Mouse (Mus musculus) activated CD4-positive, CD25-positive, alpha-beta regulatory T cell (primary cell): ENCODE measurements around the gene Olfr1442. TPM values are rescaled to one million over a fixed set of nuclear protein-coding genes. Genes with fewer than 3 reads are reported as not detected.

Experiments
- polyA plus RNA-seq, 2 experiments: library from polyadenylated mRNA; unstranded; fragments of 100-300 nt; shearing (Covaris generic); gene quantifications; one replicate each; pipeline ENCODE4 v1.2.1; 2017

Gene Olfr1442
- under 1 TPM in 1 of 2 experiments, not detected in 1; 0.36 TPM for polyA plus RNA-seq

GRCm38 (mm10) chr19:12670139-12670538 is at the start of gene Olfr1442:
Gene Olfr1442 (plus strand): TSS chr19:12670439.

GRCm38 (mm10) chr19:12633176-12633575 is 37.1 kb upstream of the Olfr1442 start, which contains the start of gene Glyat:
Gene Glyat (plus strand): TSS chr19:12633308.

GRCm38 (mm10) chr19:12677812-12678211 is 7.6 kb downstream of the Olfr1442 start, which contains the start of gene Olfr1443:
Gene Olfr1443 (plus strand): TSS chr19:12678112.

GRCm38 (mm10) chr19:12695590-12695989 is 25.4 kb downstream of the Olfr1442 start, which contains the start of gene Keg1:
Gene Keg1 (plus strand): TSS chr19:12695786.

Other genes starting within 250 kb of the Olfr1442 start
- gene Pfpl, start 242.5 kb upstream of the Olfr1442 start, polyA plus RNA-seq, result under 1 TPM in 1 of 2 experiments, not detected in 1; 0.10 TPM
- gene Mpeg1, start 209.7 kb upstream of the Olfr1442 start, polyA plus RNA-seq, result 1 to 10 TPM in 1 of 2 experiments, under 1 TPM in 1; 0.88 to 2.5 TPM
- 1 to 10 TPM in 1 of 2 experiments, under 1 TPM in 1; 0.88 to 1.6 TPM for gene Dtx4, start 169.0 kb upstream of the Olfr1442 start, polyA plus RNA-seq
- gene Fam111a, start 124.7 kb upstream of the Olfr1442 start, polyA plus RNA-seq, result 10 to 100 TPM; 26.4 to 53.7 TPM
- not detected for gene Gm4952, start 70.5 kb upstream of the Olfr1442 start, polyA plus RNA-seq
- not detected for gene Glyat, start 37.1 kb upstream of the Olfr1442 start, polyA plus RNA-seq
- gene Olfr1443, start 7.7 kb downstream of the Olfr1442 start, polyA plus RNA-seq, result not detected
- not detected for gene Keg1, start 25.3 kb downstream of the Olfr1442 start, polyA plus RNA-seq
- gene Cntf, start 95.2 kb downstream of the Olfr1442 start, polyA plus RNA-seq, result under 1 TPM in 1 of 2 experiments, not detected in 1; 0.26 TPM
- gene Zfp91, start 125.7 kb downstream of the Olfr1442 start, polyA plus RNA-seq, result 10 to 100 TPM; 21.0 to 22.1 TPM
- gene Lpxn, start 125.8 kb downstream of the Olfr1442 start, polyA plus RNA-seq, result 100 to 1,000 TPM; 137 to 196 TPM
- gene Gm5244, start 176.2 kb downstream of the Olfr1442 start, polyA plus RNA-seq, result not detected
- under 1 TPM in 1 of 2 experiments, not detected in 1; 0.73 TPM for gene Olfr1444, start 186.8 kb downstream of the Olfr1442 start, polyA plus RNA-seq
- under 1 TPM in 1 of 2 experiments, not detected in 1; 0.29 TPM for gene Olfr1445, start 213.4 kb downstream of the Olfr1442 start, polyA plus RNA-seq
- not detected for gene Olfr1446, start 223.1 kb downstream of the Olfr1442 start, polyA plus RNA-seq
- gene Olfr1447, start 233.3 kb downstream of the Olfr1442 start, polyA plus RNA-seq, result not detected